Mouse (Mus musculus) E14TG2a.4 (cell line): ENCODE measurements around the gene Camkmt.
A peak's percentile ranks its signal among the peaks of the same experiment; 100 is the strongest.

Source experiments
- H3K27me3 ChIP-seq: 2 replicates; pipeline ENCODE4 v1.6.1; 2014; ENCODE audit warnings: low read length, control low read depth; ENCODE audit not compliant: insufficient read depth
- H3K36me3 ChIP-seq: 2 replicates; pipeline ENCODE4 v1.6.1; 2014; ENCODE audit warnings: low read length, control low read depth; ENCODE audit not compliant: insufficient read depth
- H3K4me1 ChIP-seq: replicated peaks from 2 replicates; pipeline ENCODE4 v1.6.1; 2014; ENCODE audit warnings: low read depth, low read length, control low read depth
- H3K4me3 ChIP-seq: replicated peaks from 2 replicates; pipeline ENCODE4 v1.5.1; 2014; ENCODE audit warnings: mild to moderate bottlenecking, low read length
- H3K9me3 ChIP-seq: 2 replicates; pipeline ENCODE4 v1.6.1; 2014; ENCODE audit warnings: low read length, control low read depth
- CTCF ChIP-seq: conservative IDR thresholded peaks from 2 replicates; pipeline ENCODE4 v1.5.1; 2014; ENCODE audit warnings: low read length
- NANOG ChIP-seq: IDR thresholded peaks from 2 replicates; pipeline ENCODE4 v1.6.1; 2014; ENCODE audit warnings: borderline replicate concordance, low read length, mixed read lengths
- POU5F1 ChIP-seq: IDR thresholded peaks from 2 replicates; pipeline ENCODE4 v1.6.1; 2014; ENCODE audit warnings: low read length, borderline replicate concordance

Gene Camkmt

DNA sequence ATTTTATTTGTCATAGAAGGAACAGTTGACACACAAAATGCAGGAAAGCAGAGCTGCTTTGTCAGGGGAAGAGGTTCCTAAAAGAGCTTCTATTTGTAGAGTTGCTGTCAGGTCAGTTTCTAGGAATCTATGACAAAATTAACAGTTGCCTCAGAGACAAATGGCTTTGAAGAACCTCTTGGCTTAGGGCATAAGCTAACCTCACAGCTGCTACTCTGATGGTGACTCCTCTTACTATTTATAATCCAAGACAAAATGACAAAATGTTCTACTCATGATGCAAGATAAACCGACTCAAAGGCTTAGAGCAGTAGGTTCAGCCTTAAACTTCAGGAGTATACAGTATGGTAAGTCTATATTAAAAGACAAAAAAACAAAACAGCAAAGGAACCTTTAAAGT, 3.9 kb upstream of the Camkmt start:
- no peak overlapping the region for H3K4me3 ChIP-seq
- TF ChIP-seq CTCF, result no peak
- H3K9me3 ChIP-seq, result no peaks in the 10 kb centered on the region
- H3K4me1 ChIP-seq, result peaks cover 33% of the 10 kb centered on the region
- no peaks in the 10 kb centered on the region for H3K27me3 ChIP-seq
- peaks cover 4% of the 10 kb centered on the region for H3K36me3 ChIP-seq

DNA sequence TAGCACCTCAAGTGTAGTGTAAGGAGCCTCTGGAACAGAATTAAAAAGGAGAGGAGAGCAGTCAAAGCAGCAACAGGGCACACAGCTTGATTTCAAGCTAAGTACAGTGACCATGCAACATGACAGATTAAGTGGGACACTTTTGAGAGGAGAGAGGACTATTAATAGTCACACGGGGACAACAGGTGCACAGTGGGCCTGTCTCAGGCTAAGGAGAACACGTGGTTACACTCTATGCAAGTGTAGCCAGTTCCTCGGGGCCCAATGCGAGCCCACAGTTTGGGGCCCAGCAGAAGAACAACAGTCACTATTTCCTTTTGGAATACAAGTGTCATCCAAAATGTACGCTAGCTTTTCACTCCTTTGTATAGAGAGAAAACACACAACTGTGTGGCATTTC, 2.8 kb upstream of the Camkmt start:
- Histone ChIP-seq H3K4me3 (no peak overlapping the region), H3K36me3 (peaks cover 4% of the 10 kb centered on the region), H3K9me3 (no peaks in the 10 kb centered on the region), H3K4me1 (peaks cover 38% of the 10 kb centered on the region), H3K27me3 (no peaks in the 10 kb centered on the region)
- TF ChIP-seq POU5F1 (no peak), CTCF (no peak), NANOG (no peak)

DNA sequence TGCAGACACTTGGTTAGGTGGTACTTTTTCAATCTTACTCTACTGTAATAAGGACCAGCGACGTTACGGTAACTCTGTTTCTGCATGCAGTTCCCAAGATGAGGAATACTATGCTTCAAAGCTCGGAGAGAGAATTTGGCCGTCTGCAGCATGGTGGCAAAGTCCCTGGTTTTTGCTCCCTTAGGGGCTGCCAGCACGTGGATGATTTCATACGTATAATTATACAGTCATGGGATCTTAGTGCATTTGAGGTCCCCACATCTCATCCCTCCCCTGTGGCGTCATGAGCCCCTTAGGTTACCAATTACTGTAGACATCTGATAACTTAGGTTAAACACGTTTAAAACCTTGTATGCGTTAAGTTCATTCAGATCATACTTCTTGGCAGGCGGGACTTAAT, 2.0 kb upstream of the Camkmt start:
- no peaks in the 10 kb centered on the region for H3K27me3 ChIP-seq
- H3K36me3 ChIP-seq, result no peaks in the 10 kb centered on the region
- peaks cover 32% of the 10 kb centered on the region for H3K4me1 ChIP-seq
- H3K4me3 ChIP-seq, result no peak overlapping the region
- H3K9me3 ChIP-seq, result no peaks in the 10 kb centered on the region
- TF ChIP-seq CTCF, result no peak
- no peak for TF ChIP-seq NANOG
- TF ChIP-seq POU5F1, result no peak

DNA sequence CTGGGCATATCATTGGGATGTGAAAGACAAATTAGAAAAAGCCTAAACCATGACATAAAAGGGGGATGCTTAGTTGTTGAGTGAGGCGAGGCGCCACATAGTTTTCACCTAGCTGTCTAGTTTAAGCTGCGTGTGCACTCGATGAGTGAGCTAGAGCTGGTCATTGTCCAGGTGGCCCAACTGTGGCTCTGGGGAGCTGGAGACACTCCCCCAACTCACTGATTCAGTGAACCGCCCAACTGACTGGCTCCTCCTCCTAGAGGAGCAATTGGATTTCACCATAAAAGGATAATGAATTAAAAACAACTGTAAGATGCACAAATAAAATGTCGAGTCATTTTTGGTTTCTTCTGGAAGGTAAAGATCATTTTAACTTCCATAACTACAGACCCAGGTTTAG, 1.3 kb upstream of the Camkmt start:
- no peak for TF ChIP-seq CTCF
- TF ChIP-seq POU5F1, result no peak
- no peak for TF ChIP-seq NANOG
- H3K36me3 ChIP-seq, result no peaks in the 10 kb centered on the region
- peak overlapping the region; percentile 99 for H3K4me3 ChIP-seq
- H3K27me3 ChIP-seq, result no peaks in the 10 kb centered on the region
- H3K9me3 ChIP-seq, result no peaks in the 10 kb centered on the region
- H3K4me1 ChIP-seq, result peaks cover 27% of the 10 kb centered on the region

DNA sequence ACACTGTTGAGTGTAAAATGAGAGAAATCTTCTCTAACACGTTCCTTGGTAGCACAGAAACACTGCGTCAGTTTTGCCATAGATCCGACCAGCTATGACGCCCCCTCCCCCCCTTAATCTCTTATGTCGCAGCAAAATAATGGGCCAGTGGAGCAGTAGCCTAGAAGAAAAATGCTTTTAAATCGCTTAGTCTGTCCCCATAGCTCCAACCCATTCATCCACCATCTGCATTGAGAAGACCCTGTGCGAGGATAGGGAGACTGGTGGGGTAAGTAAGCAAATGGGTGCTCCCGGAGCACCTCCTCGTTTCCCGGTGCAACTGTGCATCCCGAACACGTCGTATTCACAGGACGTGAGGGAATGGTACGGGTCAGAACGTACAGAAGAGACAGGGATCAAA, 731 bp upstream of the Camkmt start:
- no peaks in the 10 kb centered on the region for H3K9me3 ChIP-seq
- peaks cover 25% of the 10 kb centered on the region for H3K4me1 ChIP-seq
- peak overlapping the region; percentile 99 for H3K4me3 ChIP-seq
- no peaks in the 10 kb centered on the region for H3K36me3 ChIP-seq
- no peaks in the 10 kb centered on the region for H3K27me3 ChIP-seq
- TF ChIP-seq NANOG (no peak), POU5F1 (no peak), CTCF (no peak)

DNA sequence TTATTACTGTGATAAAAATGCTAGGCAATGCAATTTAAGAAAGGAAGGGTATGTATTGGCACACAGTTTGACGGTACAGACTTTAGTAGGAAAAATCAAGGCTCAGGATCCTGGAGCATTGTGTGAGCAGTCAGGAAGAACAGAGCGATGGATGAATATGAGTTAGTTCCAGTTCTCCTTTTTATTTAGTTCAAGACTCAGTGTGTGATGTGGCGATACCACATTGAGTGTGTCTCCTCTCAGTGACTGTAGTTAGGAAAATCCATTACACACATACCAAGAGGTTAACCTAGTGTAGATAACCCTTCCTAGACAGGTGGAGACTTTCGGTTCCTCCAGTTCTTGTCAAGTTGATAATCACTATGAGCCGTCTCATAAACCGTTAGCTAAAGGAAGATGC, 1.4 kb downstream of the Camkmt start:
- peak overlapping the region; percentile 99 for H3K4me3 ChIP-seq
- peaks cover 10% of the 10 kb centered on the region for H3K36me3 ChIP-seq
- no peaks in the 10 kb centered on the region for H3K27me3 ChIP-seq
- H3K4me1 ChIP-seq, result peaks cover 25% of the 10 kb centered on the region
- H3K9me3 ChIP-seq, result no peaks in the 10 kb centered on the region
- TF ChIP-seq NANOG (no peak), CTCF (no peak), POU5F1 (no peak)

DNA sequence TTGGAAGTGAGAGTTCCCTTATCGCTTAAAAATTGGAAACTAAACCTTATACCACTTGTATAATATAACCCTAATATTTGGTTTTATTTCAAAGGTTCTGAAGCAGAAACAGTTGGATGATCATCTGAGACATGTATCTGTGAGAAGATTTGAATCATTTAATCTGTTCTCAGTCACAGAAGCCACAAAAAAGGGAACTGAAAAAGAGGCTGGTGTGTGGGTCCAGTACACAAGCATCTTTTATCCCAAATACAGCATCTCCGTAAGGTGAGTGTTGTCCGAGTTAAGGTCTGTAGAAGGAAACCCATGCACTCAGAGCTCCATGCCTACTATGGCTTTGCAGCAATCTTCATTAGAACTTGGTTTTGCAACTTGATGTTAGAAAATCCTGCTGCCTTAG, 6.0 kb downstream of the Camkmt start:
- Histone ChIP-seq H3K9me3 (peaks cover 33% of the 10 kb centered on the region), H3K36me3 (peaks cover 43% of the 10 kb centered on the region), H3K27me3 (no peaks in the 10 kb centered on the region), H3K4me3 (no peak overlapping the region), H3K4me1 (peaks cover 20% of the 10 kb centered on the region)
- TF ChIP-seq NANOG, result no peak
- TF ChIP-seq POU5F1, result no peak
- TF ChIP-seq CTCF, result no peak

DNA sequence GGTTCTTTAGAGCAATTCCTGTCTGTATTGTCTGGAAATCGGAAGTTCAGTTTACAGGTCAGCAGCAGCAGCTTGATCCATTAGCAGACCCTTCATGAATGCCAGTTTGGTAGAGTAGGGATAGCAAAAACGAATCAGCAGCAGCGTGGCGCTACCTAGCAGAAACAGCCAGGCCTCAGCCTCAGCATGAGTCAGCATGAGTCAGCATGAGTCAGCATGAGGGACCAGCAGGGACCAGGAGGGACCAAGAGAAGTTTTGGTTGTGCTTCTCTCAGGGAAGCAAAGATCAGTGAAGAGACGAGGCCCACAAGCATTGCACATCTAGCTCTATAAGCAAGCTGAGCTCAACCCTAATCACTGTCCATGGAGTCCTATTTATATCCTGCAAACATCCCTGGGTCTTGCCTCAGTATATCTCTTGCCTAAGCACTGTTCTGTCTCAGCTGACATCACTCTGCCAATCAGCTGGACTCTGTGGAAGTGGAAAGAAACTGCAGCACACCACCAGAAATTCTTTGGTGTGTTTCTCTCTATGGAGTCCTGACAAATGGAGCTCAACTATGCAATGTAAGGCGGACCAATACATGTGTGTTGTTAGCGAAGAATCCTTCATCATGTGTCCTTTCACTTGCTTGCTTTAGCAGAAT, 8.4 kb downstream of the Camkmt start:
- TF ChIP-seq CTCF (no peak), NANOG (no peak), POU5F1 (no peak)
- no peaks in the 10 kb centered on the region for H3K27me3 ChIP-seq
- peaks cover 33% of the 10 kb centered on the region for H3K9me3 ChIP-seq
- H3K36me3 ChIP-seq, result peaks cover 43% of the 10 kb centered on the region
- peaks cover 35% of the 10 kb centered on the region for H3K4me1 ChIP-seq
- H3K4me3 ChIP-seq, result no peak overlapping the region

DNA sequence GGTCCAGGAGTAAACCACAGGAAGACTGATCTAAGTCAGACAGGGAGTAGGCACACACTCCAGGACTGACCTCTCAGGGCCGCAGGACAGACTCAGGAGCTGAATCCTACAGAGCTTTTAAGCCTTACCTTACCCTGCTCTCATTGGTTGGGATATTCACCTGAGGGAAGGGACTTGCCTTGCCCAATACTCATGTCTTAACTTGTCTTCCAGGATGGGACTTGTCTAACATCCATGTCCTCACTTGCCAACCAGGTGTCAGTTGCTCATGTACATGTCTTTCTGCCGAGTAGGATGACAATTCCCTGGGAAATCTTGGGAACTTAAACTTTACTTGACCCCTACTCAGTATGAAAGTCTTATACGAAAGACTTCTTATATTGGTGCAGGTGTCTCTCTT, 9.9 kb downstream of the Camkmt start:
- peaks cover 33% of the 10 kb centered on the region for H3K9me3 ChIP-seq
- TF ChIP-seq POU5F1 (no peak), NANOG (no peak), CTCF (no peak)
- peaks cover 43% of the 10 kb centered on the region for H3K36me3 ChIP-seq
- no peak overlapping the region for H3K4me3 ChIP-seq
- peaks cover 37% of the 10 kb centered on the region for H3K4me1 ChIP-seq
- H3K27me3 ChIP-seq, result no peaks in the 10 kb centered on the region
